Mouse (Mus musculus) mammary gland, adult 2 months (tissue): ENCODE measurements around the gene 1700029I15Rik. TPM values are rescaled to one million over a fixed set of nuclear protein-coding genes. Genes with fewer than 3 reads are reported as not detected.

Experiments
- polyA plus RNA-seq: library from polyadenylated mRNA; depleted of rRNA; stranded (reverse); fragments of >200 nt; gene quantifications from 2 replicates; pipeline ENCODE4 v1.2.3, GENCODE M21; 2012; ENCODE audit warnings: low replicate concordance; rRNA removed

Gene 1700029I15Rik
- polyA plus RNA-seq, result 10.7 and 12.1 TPM in 2 replicates

GRCm38 (mm10) chr2:92381901-92382588, at the start of gene 1700029I15Rik:
1700029I15Rik (plus strand) TSS chr2:92382538.

DNA sequence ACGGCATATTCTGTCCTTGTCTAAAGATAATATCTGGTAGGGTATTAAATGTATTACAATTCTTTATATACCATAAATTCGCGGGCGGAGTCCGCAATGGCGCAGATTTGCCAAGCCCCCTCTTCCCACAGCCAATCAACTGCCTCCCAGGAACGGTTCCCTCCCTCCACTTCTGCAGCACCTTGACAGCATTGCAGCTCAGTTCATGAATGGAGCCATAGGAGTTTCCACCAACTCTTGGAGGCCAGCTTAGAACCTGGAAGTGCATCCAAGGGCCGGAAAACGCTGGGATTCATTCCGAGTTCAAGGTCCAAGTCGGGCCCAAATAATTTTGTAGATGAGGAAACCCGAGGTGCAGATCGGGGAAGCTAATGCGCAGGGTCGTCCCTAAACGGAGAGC, 7.8 kb upstream of the 1700029I15Rik start, which contains the start of the genes Pex16 and Large2:
Gene Pex16, plus strand, starts transcription at position 163 of the 400 bp plus-strand sequence.
Gene Large2, minus strand, starts transcription at position 356 of the 400 bp plus-strand sequence.

GRCm38 (mm10) chr2:92401091-92401561, 18.8 kb downstream of the 1700029I15Rik start, which contains the start of gene Mapk8ip1:
Mapk8ip1 (minus strand) TSS chr2:92401263.

DNA sequence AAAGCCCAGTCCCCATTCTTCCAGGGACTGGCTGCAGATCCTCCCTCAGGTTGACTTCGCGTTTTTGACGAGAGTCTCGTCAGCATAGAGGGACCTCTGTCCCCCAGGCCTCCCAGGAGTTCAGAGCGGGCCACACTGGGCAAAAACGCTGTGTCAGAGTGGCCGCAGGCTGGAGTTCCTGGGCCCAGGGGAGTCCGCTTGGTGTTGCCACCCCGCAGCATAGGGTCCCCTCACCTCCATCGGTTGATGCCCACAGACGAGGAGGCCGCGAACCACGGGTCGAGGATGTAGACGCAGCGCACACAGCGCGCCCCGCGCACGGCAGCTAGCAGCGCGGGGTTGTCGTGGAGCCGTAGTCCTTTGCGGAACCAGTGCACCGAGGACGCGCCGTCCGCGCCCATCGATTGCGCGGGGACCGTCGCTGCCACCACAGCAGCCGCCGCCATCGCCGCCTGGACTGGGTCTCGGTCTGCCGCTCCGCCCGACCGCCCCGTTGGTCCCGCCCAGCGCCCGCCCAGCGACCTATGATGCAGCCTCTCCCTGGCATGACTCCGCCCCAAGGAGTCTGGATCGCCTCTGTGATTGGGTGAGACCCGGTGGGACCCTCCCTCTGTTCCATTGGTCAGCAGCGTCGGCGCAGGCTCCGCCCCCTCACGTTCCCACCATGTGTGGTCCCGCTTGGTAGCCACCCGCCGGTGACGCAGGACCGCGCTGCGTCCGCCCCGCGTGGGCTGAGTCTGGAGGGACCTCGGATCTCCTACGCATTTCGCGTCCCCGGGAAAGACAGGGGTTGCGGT, 51.4 kb downstream of the 1700029I15Rik start, which contains the start of gene Cry2:
Gene Cry2, minus strand, starts transcription at position 466 of the 797 bp plus-strand sequence.

Other genes starting within 250 kb of the 1700029I15Rik start
- gene Pex16, start 7.9 kb upstream of the 1700029I15Rik start, polyA plus RNA-seq, result 162 and 186 TPM in 2 replicates
- 16.2 and 21.5 TPM in 2 replicates for gene Large2, start 7.7 kb upstream of the 1700029I15Rik start, polyA plus RNA-seq
- gene Mapk8ip1, start 18.7 kb downstream of the 1700029I15Rik start, polyA plus RNA-seq, result 31.3 and 54.1 TPM in 2 replicates
- gene Cry2, start 51.5 kb downstream of the 1700029I15Rik start, polyA plus RNA-seq, result 30.3 and 36.4 TPM in 2 replicates
- 60.0 and 64.3 TPM in 2 replicates for gene Slc35c1, start 78.0 kb downstream of the 1700029I15Rik start, polyA plus RNA-seq
- 108 and 121 TPM in 2 replicates for gene Chst1, start 217.2 kb downstream of the 1700029I15Rik start, polyA plus RNA-seq